In genomic region chr11:68968752-68969151, GRCm38 (mm10) we compare ENCODE assay signal across 13 mouse cellular contexts. TPM values are rescaled to one million over a fixed set of nuclear protein-coding genes. Genes with fewer than 3 reads are reported as not detected.
DNase-seq lines count a peak whose midpoint lies in the region; ATAC-seq and TF ChIP-seq lines count a peak whose summit lies in the region.
"Had no signal": no experiment of that assay in that cellular context is flagged by ENCODE, and none has a peak within 500 bp of the region (broad histone marks: within the 10 kb centered on the region; RNA-seq: fewer than 3 reads in every experiment).

No protein-coding gene starts in this region.

- 79% methylated on average over 11 of the region's 11 CpGs for WGBS in kidney, adult 2 months
- 85% methylated on average over 11 of the region's 11 CpGs for WGBS in kidney, embryonic 14.5 days
- WGBS in forebrain, embryonic 14.5 days = 82% methylated on average over 11 of the region's 11 CpGs
- WGBS in midbrain, embryonic 14.5 days = 86% methylated on average over 11 of the region's 11 CpGs

- peak overlapping the region; percentile 53 for H3K4me3 ChIP-seq in kidney, adult 2 months (ENCODE audit: insufficient read depth, low read depth, low read length)
- no peak overlapping the region for H3K4me3 ChIP-seq in kidney, embryonic 14.5 days (ENCODE audit: low read length)
- peak overlapping the region; percentile 37; the same call in 1 of the 2 replicates for H3K4me3 ChIP-seq in G1E (ENCODE audit: low read depth, low read length)
- no peak overlapping the region for H3K4me3 ChIP-seq in forebrain, embryonic 14.5 days (ENCODE audit: low read depth, low read length)
- H3K4me3 ChIP-seq in midbrain, embryonic 14.5 days (replicated peaks; ENCODE audit: low read depth, low read length) = no peak overlapping the region

- no peak for TF ChIP-seq CTCF in kidney, adult 2 months (conservative IDR thresholded peaks at IDR 0.05; ENCODE audit: insufficient read depth, insufficient read length, low read depth, low read length)
- TF ChIP-seq CTCF in G1E (IDR thresholded peaks at IDR 0.05; ENCODE audit: low read depth, low read length) = no peak

- H3K9ac ChIP-seq in kidney, embryonic 14.5 days (ENCODE audit: low read depth, low read length) = no peak overlapping the region
- no peak overlapping the region for H3K9ac ChIP-seq in forebrain, embryonic 14.5 days (ENCODE audit: low read length)
- H3K9ac ChIP-seq in midbrain, embryonic 14.5 days (replicated peaks; ENCODE audit: low read length) = no peak overlapping the region

- H3K9me3 ChIP-seq in kidney, embryonic 14.5 days (ENCODE audit: control insufficient read depth, low read length) = no peaks in the 10 kb centered on the region
- no peaks in the 10 kb centered on the region for H3K9me3 ChIP-seq in G1E (replicated peaks)
- H3K9me3 ChIP-seq in forebrain, embryonic 14.5 days (replicated peaks; ENCODE audit: control insufficient read depth, low read length) = no peaks in the 10 kb centered on the region
- no peaks in the 10 kb centered on the region for H3K9me3 ChIP-seq in midbrain, embryonic 14.5 days (ENCODE audit: control insufficient read depth, low read length)

- no peak overlapping the region; the same call in 1 of the 2 replicates for H3K4me2 ChIP-seq in kidney, embryonic 14.5 days (replicated peaks; ENCODE audit: low read depth, low read length)
- peak overlapping the region; percentile 92; the same call in 1 of the 2 replicates for H3K4me2 ChIP-seq in forebrain, embryonic 14.5 days (ENCODE audit: low read length)
- peak overlapping the region; percentile 91 for H3K4me2 ChIP-seq in midbrain, embryonic 14.5 days (ENCODE audit: low read length)

- ATAC-seq in kidney, embryonic 14.5 days (ENCODE audit: low FRiP score, low TSS enrichment) = no peak
- no peak for ATAC-seq in G1E (ENCODE audit: extremely low read depth, insufficient number of reproducible peaks, low FRiP score, poor library complexity, severe bottlenecking)
- ATAC-seq in forebrain, embryonic 14.5 days = no peak
- ATAC-seq in midbrain, embryonic 14.5 days (ENCODE audit: low FRiP score, low TSS enrichment) = no peak

- peaks cover 11% of the 10 kb centered on the region for H3K4me1 ChIP-seq in kidney, adult 2 months (ENCODE audit: control insufficient read depth, insufficient read depth, low read length)
- H3K4me1 ChIP-seq in kidney, embryonic 14.5 days (ENCODE audit: control insufficient read depth, insufficient read depth, low read length) = peaks cover 14% of the 10 kb centered on the region
- peaks cover 61% of the 10 kb centered on the region for H3K4me1 ChIP-seq in G1E (ENCODE audit: insufficient read depth, low read depth, low read length)
- peaks cover 7% of the 10 kb centered on the region; the same call in 1 of the 2 replicates for H3K4me1 ChIP-seq in forebrain, embryonic 14.5 days (ENCODE audit: control insufficient read depth, insufficient read depth, low read length)
- H3K4me1 ChIP-seq in midbrain, embryonic 14.5 days (ENCODE audit: control insufficient read depth, insufficient read depth, low read length) = peaks cover 7% of the 10 kb centered on the region; the same call in 1 of the 2 replicates

- no peaks in the 10 kb centered on the region for H3K36me3 ChIP-seq in kidney, adult 2 months (ENCODE audit: control insufficient read depth, insufficient read depth, low read length)
- no peaks in the 10 kb centered on the region for H3K36me3 ChIP-seq in kidney, embryonic 14.5 days (ENCODE audit: control insufficient read depth, insufficient read depth, low read length)
- H3K36me3 ChIP-seq in G1E (replicated peaks) = peaks cover 19% of the 10 kb centered on the region
- H3K36me3 ChIP-seq in forebrain, embryonic 14.5 days (ENCODE audit: control insufficient read depth, insufficient read depth, low read length) = no peaks in the 10 kb centered on the region
- H3K36me3 ChIP-seq in midbrain, embryonic 14.5 days (ENCODE audit: control insufficient read depth, insufficient read depth, low read length) = no peaks in the 10 kb centered on the region

- H3K27ac ChIP-seq in kidney, adult 2 months (ENCODE audit: insufficient read depth, low read depth, low read length) = peak overlapping the region; percentile 54; the same call in 1 of the 2 replicates
- H3K27ac ChIP-seq in kidney, embryonic 14.5 days (ENCODE audit: low read depth, low read length) = no peak overlapping the region
- H3K27ac ChIP-seq in forebrain, embryonic 14.5 days (ENCODE audit: low read depth, low read length) = no peak overlapping the region
- no peak overlapping the region for H3K27ac ChIP-seq in midbrain, embryonic 14.5 days (replicated peaks; ENCODE audit: low read depth, low read length)

- no peak for DNase-seq in kidney, adult 2 months
- DNase-seq in G1E (ENCODE audit: low spot score) = no peak
- DNase-seq in forebrain, embryonic 14.5 days (ENCODE audit: low spot score) = no peak
- DNase-seq in midbrain, embryonic 14.5 days = no peak
- DNase-seq in right cerebral cortex, postnatal 4 days = no peak
- no peak for DNase-seq in left cerebral cortex, adult 8-10 months (ENCODE audit: low spot score in 2 of 2)
- DNase-seq in kidney, adult 18-20 months = no peak
- DNase-seq: cerebellum, adult 18-20 months; lung, postnatal 4 days; thymus, postnatal 14 days had no signal

- TF ChIP-seq POLR2A in kidney, adult 2 months (IDR thresholded peaks at IDR 0.05; ENCODE audit: low read depth, low read length) = no peak

- no peaks in the 10 kb centered on the region for H3K27me3 ChIP-seq in kidney, adult 2 months (replicated peaks; ENCODE audit: control insufficient read depth, insufficient read depth, low read length)
- no peaks in the 10 kb centered on the region for H3K27me3 ChIP-seq in kidney, embryonic 14.5 days (ENCODE audit: control insufficient read depth, insufficient read depth, low read length)
- peaks cover 3% of the 10 kb centered on the region; the same call in 1 of the 2 replicates for H3K27me3 ChIP-seq in G1E (ENCODE audit: insufficient read depth, low read length)
- H3K27me3 ChIP-seq in forebrain, embryonic 14.5 days (replicated peaks; ENCODE audit: control insufficient read depth, insufficient read depth, low read length) = no peaks in the 10 kb centered on the region
- no peaks in the 10 kb centered on the region for H3K27me3 ChIP-seq in midbrain, embryonic 14.5 days (ENCODE audit: control insufficient read depth, insufficient read depth, low read length)

RNA-seq across cellular contexts. Expression of gene Slc25a35, which starts 0.8 kb away (rescaled TPM):
- 38.9 and 46.2 TPM in 2 replicates for polyA plus RNA-seq in kidney, adult 2 months (2012; rRNA removed)
- 3.4 and 4.5 TPM in 2 replicates for polyA plus RNA-seq in kidney, embryonic 14.5 days (2014; fragmentation: Nextera tagmentation; extraction: Ambion mirVana)
- 5.2 and 5.8 TPM in 2 replicates for total RNA-seq in G1E (2014; fragmentation: Nextera tagmentation)
- total RNA-seq in G1E (2017) = 0.93 and 1.1 TPM in 2 replicates
- 1.2 and 1.3 TPM in 2 replicates for polyA plus RNA-seq in G1E (2012)
- 0.75 and 1.2 TPM in 2 replicates for polyA plus RNA-seq in forebrain, embryonic 14.5 days (2014; fragmentation: Nextera tagmentation; extraction: Ambion mirVana)
- 1.1 and 1.9 TPM in 2 replicates for polyA plus RNA-seq in midbrain, embryonic 14.5 days (2014; fragmentation: Nextera tagmentation; extraction: Ambion mirVana)
- total RNA-seq in left cerebral cortex, adult 8-10 months (2022) = 1 to 10 TPM; 4.0 to 8.6 (median 7.1) TPM

RNA-seq across cellular contexts. Expression of gene Rangrf, which starts 6.2 kb away (rescaled TPM):
- polyA plus RNA-seq in kidney, adult 2 months (2012; rRNA removed) = 43.0 and 43.9 TPM in 2 replicates
- 68.7 and 95.2 TPM in 2 replicates for polyA plus RNA-seq in kidney, embryonic 14.5 days (2014; fragmentation: Nextera tagmentation; extraction: Ambion mirVana)
- total RNA-seq in G1E (2014; fragmentation: Nextera tagmentation) (16.1 and 21.8 TPM in 2 replicates), G1E (2017) (16.2 and 18.4 TPM in 2 replicates)
- 7.8 and 8.1 TPM in 2 replicates for polyA plus RNA-seq in G1E (2012)
- 35.2 and 43.5 TPM in 2 replicates for polyA plus RNA-seq in forebrain, embryonic 14.5 days (2014; fragmentation: Nextera tagmentation; extraction: Ambion mirVana)
- 22.1 and 22.4 TPM in 2 replicates for polyA plus RNA-seq in midbrain, embryonic 14.5 days (2014; fragmentation: Nextera tagmentation; extraction: Ambion mirVana)
- total RNA-seq in left cerebral cortex, adult 8-10 months (2022) = 10 to 100 TPM; 15.9 to 23.4 (median 19.8) TPM

RNA-seq across cellular contexts. Expression of gene Arhgef15, which starts 11.5 kb away (rescaled TPM):
- 38.2 and 44.7 TPM in 2 replicates for polyA plus RNA-seq in kidney, adult 2 months (2012; rRNA removed)
- polyA plus RNA-seq in kidney, embryonic 14.5 days (2014; fragmentation: Nextera tagmentation; extraction: Ambion mirVana) = 10.2 and 15.9 TPM in 2 replicates
- total RNA-seq in G1E (2014; fragmentation: Nextera tagmentation) = not detected in 2 replicates
- total RNA-seq in G1E (2017) = 0.12 and 0.22 TPM in 2 replicates
- not detected in 2 replicates for polyA plus RNA-seq in G1E (2012)
- 5.8 and 6.3 TPM in 2 replicates for polyA plus RNA-seq in forebrain, embryonic 14.5 days (2014; fragmentation: Nextera tagmentation; extraction: Ambion mirVana)
- polyA plus RNA-seq in midbrain, embryonic 14.5 days (2014; fragmentation: Nextera tagmentation; extraction: Ambion mirVana) = 19.3 and 19.5 TPM in 2 replicates
- 10 to 100 TPM; 35.5 to 40.0 (median 38.3) TPM for total RNA-seq in left cerebral cortex, adult 8-10 months (2022)

RNA-seq across cellular contexts. Expression of gene Pfas, which starts 39.5 kb away (rescaled TPM):
- polyA plus RNA-seq in kidney, adult 2 months (2012; rRNA removed) = 17.2 and 18.4 TPM in 2 replicates
- polyA plus RNA-seq in kidney, embryonic 14.5 days (2014; fragmentation: Nextera tagmentation; extraction: Ambion mirVana) = 33.7 and 47.7 TPM in 2 replicates
- 83.4 and 107 TPM in 2 replicates for total RNA-seq in G1E (2014; fragmentation: Nextera tagmentation)
- 34.4 and 36.2 TPM in 2 replicates for total RNA-seq in G1E (2017)
- 41.3 and 62.8 TPM in 2 replicates for polyA plus RNA-seq in G1E (2012)
- polyA plus RNA-seq in forebrain, embryonic 14.5 days (2014; fragmentation: Nextera tagmentation; extraction: Ambion mirVana) = 14.1 and 15.6 TPM in 2 replicates
- polyA plus RNA-seq in midbrain, embryonic 14.5 days (2014; fragmentation: Nextera tagmentation; extraction: Ambion mirVana) = 12.6 and 16.5 TPM in 2 replicates
- 10 to 100 TPM; 20.3 to 22.2 (median 20.9) TPM for total RNA-seq in left cerebral cortex, adult 8-10 months (2022)

RNA-seq across cellular contexts. Expression of gene Odf4, which starts 41.9 kb away (rescaled TPM):
- polyA plus RNA-seq in kidney, adult 2 months (2012; rRNA removed) = 0.33 and 0.46 TPM in 2 replicates
- not detected in 2 replicates for polyA plus RNA-seq in kidney, embryonic 14.5 days (2014; fragmentation: Nextera tagmentation; extraction: Ambion mirVana)
- total RNA-seq in G1E (2014; fragmentation: Nextera tagmentation) (not detected in 2 replicates), G1E (2017) (not detected in 2 replicates)
- not detected in 2 replicates for polyA plus RNA-seq in G1E (2012)
- 0.23 TPM in 1 of 2 replicates, not detected in the other for polyA plus RNA-seq in forebrain, embryonic 14.5 days (2014; fragmentation: Nextera tagmentation; extraction: Ambion mirVana)
- polyA plus RNA-seq in midbrain, embryonic 14.5 days (2014; fragmentation: Nextera tagmentation; extraction: Ambion mirVana) = 0.53 and 1.1 TPM in 2 replicates
- 1 to 10 TPM; 1.1 to 2.2 (median 1.7) TPM for total RNA-seq in left cerebral cortex, adult 8-10 months (2022)
- polyA plus RNA-seq: heart, embryonic 11.5 days; large intestine, adult 2 months had no signal

Comparison
In these comparisons a context has a peak if more than half of its experiments do, and no peak if none do; other contexts are left out.
1. H3K4me3 ChIP-seq: peak in kidney, adult 2 months (single experiment) and G1E (single experiment); none in kidney, embryonic 14.5 days (single experiment), forebrain, embryonic 14.5 days (single experiment) and midbrain, embryonic 14.5 days (single experiment).